Mouse (Mus musculus): ENCODE results near the gene 4932429P05Rik.

4932429P05Rik gene

GRCm38 (mm10) chrX:89751968-89752367 lies at the start of gene 4932429P05Rik:
Gene 4932429P05Rik, plus strand, starts transcription at chrX:89752268.
- DNase-seq, result no peak

Data from right cerebral cortex, postnatal 25 days (tissue).